Mouse (Mus musculus): Measurements from ENCODE around the gene Cox6b2. TPM values are rescaled to one million over a fixed set of nuclear protein-coding genes. Genes with fewer than 3 reads are reported as not detected.
"Not testable (repeated sequence)": the region's sequence is repeated elsewhere in the genome, so short reads cannot be mapped to it uniquely, and the experiment has no call there.

The Cox6b2 gene
- 61.5 and 70.0 TPM in 2 replicates for polyA plus RNA-seq (2016; fragmentation: Nextera tagmentation; extraction: Ambion mirVana)

DNA sequence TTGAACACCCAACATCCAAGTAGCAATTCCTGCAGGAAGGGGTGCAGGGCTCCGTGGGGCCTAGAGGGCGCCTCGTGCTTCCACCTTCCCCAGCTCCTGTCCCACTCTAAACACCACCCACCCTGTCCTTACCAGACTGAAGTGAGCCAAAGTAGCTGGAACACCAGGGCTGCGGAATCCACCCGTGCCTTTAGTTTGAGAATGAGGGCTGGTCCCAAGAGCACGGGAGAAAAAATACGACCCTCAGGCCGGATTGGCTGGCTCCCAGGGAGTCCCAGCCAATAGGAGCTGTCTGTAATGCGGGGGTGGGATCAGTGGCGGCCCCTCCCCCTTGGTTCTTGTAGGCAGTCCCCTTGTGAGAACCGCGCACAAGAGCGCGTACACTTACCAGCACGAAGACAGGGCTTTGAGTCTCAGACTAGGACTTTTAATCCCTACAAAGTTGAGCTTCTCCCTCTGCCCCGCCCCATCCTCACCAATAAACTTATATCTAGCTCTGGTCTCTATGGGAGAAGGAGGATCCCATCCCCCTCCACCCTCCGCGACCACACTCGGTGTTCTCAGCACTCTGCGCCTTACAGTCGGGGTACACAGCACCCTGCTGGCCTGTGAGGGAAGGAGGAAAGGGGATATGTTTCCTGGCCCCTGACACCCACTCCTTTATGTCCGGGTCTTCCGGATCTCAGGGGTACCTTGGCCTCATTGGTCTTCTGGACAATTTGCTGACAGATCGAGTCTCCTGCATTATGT, at the start of gene Cox6b2:
TSS of gene Cox6b2 (minus strand) at position 274 of the 750 bp plus-strand sequence.
- peak within 1 kb of the TSS; percentile 42 for H3K9ac ChIP-seq (replicated peaks)
- no peaks in the 10 kb centered on the region for H3K27me3 ChIP-seq
- peak within 1 kb of the TSS; percentile 87 for H3K27ac ChIP-seq
- H3K4me3 ChIP-seq (replicated peaks), result peak within 1 kb of the TSS; percentile 44
- peaks cover 4% of the 10 kb centered on the region; the same call in 1 of the 2 replicates for H3K36me3 ChIP-seq
- 0 out of 2 replicates have a peak, but pooled peaks cover 5% of the 10 kb centered on the region for H3K9me3 ChIP-seq
- H3K4me2 ChIP-seq, result peak within 1 kb of the TSS; percentile 61
- ATAC-seq (ENCODE audit: insufficient number of reproducible peaks, insufficient read depth, low FRiP score, low TSS enrichment, low read depth), result peak; percentile 93
- WGBS, result 5% methylated on average over 24 of the region's 24 CpGs
- peaks cover 12% of the 10 kb centered on the region for H3K4me1 ChIP-seq (replicated peaks)

DNA sequence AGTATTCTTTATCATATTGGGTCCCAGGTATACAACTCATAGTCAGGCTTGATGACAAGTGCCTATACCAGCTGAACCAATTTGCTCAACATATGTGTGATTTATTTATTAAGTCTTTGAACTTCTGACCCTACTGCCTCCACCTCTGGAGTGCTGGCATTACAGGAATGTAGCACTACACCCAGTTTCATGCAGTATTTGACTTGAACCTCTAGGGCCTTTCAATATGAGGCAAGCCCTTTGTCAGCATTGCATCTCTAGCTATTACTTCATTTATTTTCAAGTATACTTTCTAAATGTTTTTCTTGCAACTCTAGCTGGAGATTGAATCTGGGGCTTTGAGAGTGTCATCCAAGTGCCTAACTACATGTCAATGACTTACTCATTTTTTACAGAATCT, 49.4 kb upstream of the Cox6b2 start:
- H3K27me3 ChIP-seq, result no peaks in the 10 kb centered on the region
- ATAC-seq (ENCODE audit: insufficient number of reproducible peaks, insufficient read depth, low FRiP score, low TSS enrichment, low read depth), result no peak
- peaks cover 48% of the 10 kb centered on the region for H3K36me3 ChIP-seq
- H3K4me1 ChIP-seq (replicated peaks), result no peaks in the 10 kb centered on the region
- no peak overlapping the region for H3K9ac ChIP-seq (replicated peaks)
- H3K4me3 ChIP-seq (replicated peaks), result no peak overlapping the region
- no peaks in the 10 kb centered on the region for H3K9me3 ChIP-seq
- H3K27ac ChIP-seq, result no peak overlapping the region
- no peak overlapping the region for H3K4me2 ChIP-seq

DNA sequence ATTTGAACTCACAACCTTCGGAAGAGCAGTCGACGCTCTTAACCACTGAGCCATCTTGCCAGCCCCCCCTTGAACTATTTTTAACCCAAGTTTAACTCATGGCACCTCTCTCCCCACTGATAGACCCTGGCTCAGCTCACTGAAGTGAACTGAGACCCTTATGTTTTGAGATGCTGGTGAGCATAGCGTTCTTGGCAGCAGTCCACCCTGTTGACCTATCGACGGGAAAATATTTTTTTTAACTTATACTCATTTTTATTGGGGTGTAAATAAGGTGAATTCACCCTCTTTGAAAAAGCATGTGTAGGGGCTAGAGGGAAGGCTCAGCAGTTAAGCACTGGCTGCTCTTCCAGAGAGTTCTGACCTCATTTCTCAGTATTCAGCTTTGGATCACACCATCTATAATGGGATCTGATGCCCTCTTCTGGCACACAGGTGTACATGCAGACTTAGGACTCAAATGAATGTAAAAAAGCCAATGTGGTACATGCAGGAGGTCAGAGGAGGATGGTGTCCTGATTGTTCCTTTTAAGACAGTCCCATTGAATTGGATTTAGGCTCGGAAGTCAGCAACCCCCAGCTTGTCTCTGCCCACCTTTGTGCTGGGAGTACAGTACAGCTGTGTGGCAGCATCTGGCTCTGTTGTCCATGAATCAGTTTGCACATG, 43.0 kb upstream of the Cox6b2 start:
- H3K4me3 ChIP-seq (replicated peaks), result no peak overlapping the region
- H3K4me1 ChIP-seq (replicated peaks), result peaks cover 12% of the 10 kb centered on the region
- H3K27me3 ChIP-seq, result no peaks in the 10 kb centered on the region
- peaks cover 46% of the 10 kb centered on the region for H3K36me3 ChIP-seq
- no peak overlapping the region for H3K9ac ChIP-seq (replicated peaks)
- no peak for ATAC-seq (ENCODE audit: insufficient number of reproducible peaks, insufficient read depth, low FRiP score, low TSS enrichment, low read depth)
- no peaks in the 10 kb centered on the region for H3K9me3 ChIP-seq
- no peak overlapping the region for H3K4me2 ChIP-seq
- 77% methylated on average over 7 of the region's 7 CpGs for WGBS
- H3K27ac ChIP-seq, result no peak overlapping the region

DNA sequence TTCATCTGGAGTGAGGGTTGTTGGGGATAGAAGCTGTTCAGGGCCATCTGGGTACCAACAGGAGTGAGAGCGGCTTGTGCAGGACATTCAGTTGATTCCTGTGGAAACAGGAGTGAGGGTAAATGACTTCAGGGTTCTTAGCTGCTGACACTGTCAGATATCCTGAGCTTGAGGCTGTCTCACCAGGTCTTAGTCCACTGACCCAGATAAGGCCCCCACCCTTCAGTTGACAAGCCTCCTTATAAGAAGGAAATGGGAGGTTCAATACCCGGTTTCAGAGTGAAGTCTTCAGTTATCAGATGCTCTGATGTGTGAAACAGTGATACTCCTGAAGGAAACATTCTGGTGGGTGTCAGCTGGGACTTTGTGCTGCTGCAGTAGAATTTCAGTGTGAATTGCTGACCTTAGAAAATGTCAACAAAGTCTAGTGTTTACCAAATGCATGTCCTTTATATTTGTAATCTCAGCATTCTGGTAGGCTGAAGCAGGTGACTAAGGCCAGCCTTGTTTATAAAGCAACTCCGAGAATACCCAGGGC, 41.8 kb upstream of the Cox6b2 start:
- no peak for ATAC-seq (ENCODE audit: insufficient number of reproducible peaks, insufficient read depth, low FRiP score, low TSS enrichment, low read depth)
- Histone ChIP-seq H3K4me2 (no peak overlapping the region), H3K27ac (no peak overlapping the region), H3K9me3 (no peaks in the 10 kb centered on the region), H3K27me3 (peaks cover 5% of the 10 kb centered on the region), H3K9ac (replicated peaks) (no peak overlapping the region), H3K36me3 (peaks cover 46% of the 10 kb centered on the region), H3K4me1 (replicated peaks) (peaks cover 12% of the 10 kb centered on the region), H3K4me3 (replicated peaks) (0 out of 2 replicates have a peak overlapping the region, but pooled peaks have one; percentile 77)
- 90% methylated on average over 3 of the region's 3 CpGs for WGBS

DNA sequence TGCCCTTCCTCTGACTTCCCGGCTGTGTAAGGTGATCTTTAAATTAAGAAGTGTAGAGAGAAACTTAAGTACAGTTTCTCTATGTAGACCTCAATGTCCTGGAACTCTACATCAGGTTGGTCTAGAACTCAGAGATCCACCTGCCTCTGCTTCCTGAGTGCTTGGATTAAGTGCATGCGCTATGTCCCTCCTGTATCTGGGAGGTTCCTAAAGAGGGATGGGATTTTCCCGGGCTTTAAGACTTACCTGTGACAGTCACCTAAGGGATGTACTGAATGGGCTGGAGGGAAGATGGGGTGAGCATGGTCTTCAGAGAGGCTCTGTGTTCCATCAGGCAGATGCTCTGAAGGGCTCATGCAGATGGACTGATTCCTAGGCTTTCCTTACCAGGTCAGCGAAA, 40.8 kb upstream of the Cox6b2 start:
- peak overlapping the region; percentile 91 for H3K9ac ChIP-seq (replicated peaks)
- H3K4me1 ChIP-seq (replicated peaks), result peaks cover 12% of the 10 kb centered on the region
- peak overlapping the region; percentile 91 for H3K4me2 ChIP-seq
- peaks cover 46% of the 10 kb centered on the region for H3K36me3 ChIP-seq
- peak overlapping the region; percentile 77 for H3K4me3 ChIP-seq (replicated peaks)
- no peak for ATAC-seq (ENCODE audit: insufficient number of reproducible peaks, insufficient read depth, low FRiP score, low TSS enrichment, low read depth)
- H3K27ac ChIP-seq, result peak overlapping the region; percentile 93; the same call in 1 of the 2 replicates
- no peaks in the 10 kb centered on the region for H3K9me3 ChIP-seq
- WGBS, result 46% methylated on average over 4 of the region's 4 CpGs
- peaks cover 14% of the 10 kb centered on the region for H3K27me3 ChIP-seq

DNA sequence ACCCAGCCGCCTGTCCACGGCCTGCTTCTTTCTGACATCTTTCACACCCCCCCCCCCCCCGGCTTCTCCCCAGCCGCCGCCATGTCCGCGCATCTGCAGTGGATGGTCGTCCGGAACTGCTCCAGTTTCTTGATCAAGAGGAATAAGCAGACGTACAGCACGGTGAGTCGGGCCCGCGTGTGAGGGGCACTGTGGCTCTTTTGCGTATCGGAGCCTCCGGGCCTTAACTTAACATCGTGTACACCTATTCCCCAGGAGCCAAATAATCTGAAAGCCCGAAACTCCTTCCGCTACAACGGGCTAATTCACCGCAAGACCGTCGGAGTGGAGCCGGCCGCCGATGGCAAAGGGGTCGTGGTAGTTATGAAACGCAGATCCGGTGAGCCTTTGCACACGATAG, 40.4 kb upstream of the Cox6b2 start:
- H3K4me1 ChIP-seq (replicated peaks), result peaks cover 13% of the 10 kb centered on the region
- H3K4me2 ChIP-seq, result peak overlapping the region; percentile 91
- H3K36me3 ChIP-seq, result peaks cover 43% of the 10 kb centered on the region
- H3K4me3 ChIP-seq (replicated peaks), result peak overlapping the region; percentile 77
- ATAC-seq (ENCODE audit: insufficient number of reproducible peaks, insufficient read depth, low FRiP score, low TSS enrichment, low read depth); H3K9me3 ChIP-seq: not testable (repeated sequence)
- peak overlapping the region; percentile 91 for H3K9ac ChIP-seq (replicated peaks)
- WGBS, result under 1% methylated on average over 31 of the region's 31 CpGs
- H3K27me3 ChIP-seq, result peaks cover 16% of the 10 kb centered on the region
- H3K27ac ChIP-seq, result peak overlapping the region; percentile 93

DNA sequence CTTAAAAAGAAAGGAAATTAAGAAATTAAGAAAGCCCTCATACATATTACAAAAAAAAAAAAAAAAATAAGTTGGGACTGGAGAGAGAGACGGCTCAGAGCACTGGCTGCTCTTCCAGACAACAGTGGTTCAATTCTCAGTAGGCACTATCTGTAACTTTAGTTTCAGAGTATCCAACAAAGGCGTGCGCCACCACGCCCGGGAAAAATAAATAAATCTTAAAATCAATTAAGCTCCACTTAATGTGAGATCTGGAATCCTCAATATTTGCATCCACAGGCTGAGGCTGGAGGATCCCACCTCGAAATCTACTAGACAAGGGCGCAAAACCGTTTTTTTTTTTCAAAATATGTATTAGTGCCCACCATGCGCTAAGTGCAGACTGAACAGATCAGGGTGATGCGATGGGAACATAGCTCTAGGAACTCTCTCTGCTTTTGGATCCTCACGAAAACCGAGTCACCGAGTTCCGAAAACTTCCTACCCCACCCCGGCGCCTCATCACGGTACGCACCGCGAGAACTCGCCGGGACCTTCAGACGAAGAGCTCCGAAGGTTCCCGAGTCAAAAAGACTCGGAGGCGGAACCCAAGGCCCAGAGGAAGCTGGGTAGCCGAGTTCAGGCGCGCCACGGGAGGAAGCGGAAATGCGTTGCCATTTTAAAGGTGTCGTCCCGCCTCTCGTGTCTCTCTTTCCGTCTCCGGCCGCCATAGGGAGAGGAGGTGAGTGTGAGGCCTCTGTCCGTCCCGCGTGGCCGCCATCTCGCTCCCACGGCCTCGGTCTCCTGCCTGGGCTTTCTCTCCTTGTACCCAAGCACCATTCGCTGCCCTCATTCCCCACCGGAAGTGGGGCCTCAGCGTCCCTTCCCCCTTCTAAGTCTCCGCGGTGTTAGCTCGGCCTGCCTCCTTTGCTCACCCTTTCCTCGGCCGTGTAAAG, 39.7 kb upstream of the Cox6b2 start, which contains the start of gene Rpl28:
TSS of gene Rpl28 (plus strand) at position 597 of the 935 bp plus-strand sequence.
- H3K27me3 ChIP-seq, result peaks cover 20% of the 10 kb centered on the region
- peaks cover 15% of the 10 kb centered on the region for H3K4me1 ChIP-seq (replicated peaks)
- H3K9me3 ChIP-seq, result no peaks in the 10 kb centered on the region
- peaks cover 38% of the 10 kb centered on the region for H3K36me3 ChIP-seq
- peak within 1 kb of the TSS; percentile 93 for H3K27ac ChIP-seq
- H3K4me2 ChIP-seq, result peak within 1 kb of the TSS; percentile 91
- WGBS, result 2% methylated on average over 54 of the region's 54 CpGs
- peak within 1 kb of the TSS; percentile 91 for H3K9ac ChIP-seq (replicated peaks)
- peak; percentile 85 for ATAC-seq (ENCODE audit: insufficient number of reproducible peaks, insufficient read depth, low FRiP score, low TSS enrichment, low read depth)
- H3K4me3 ChIP-seq (replicated peaks), result peak within 1 kb of the TSS; percentile 77

DNA sequence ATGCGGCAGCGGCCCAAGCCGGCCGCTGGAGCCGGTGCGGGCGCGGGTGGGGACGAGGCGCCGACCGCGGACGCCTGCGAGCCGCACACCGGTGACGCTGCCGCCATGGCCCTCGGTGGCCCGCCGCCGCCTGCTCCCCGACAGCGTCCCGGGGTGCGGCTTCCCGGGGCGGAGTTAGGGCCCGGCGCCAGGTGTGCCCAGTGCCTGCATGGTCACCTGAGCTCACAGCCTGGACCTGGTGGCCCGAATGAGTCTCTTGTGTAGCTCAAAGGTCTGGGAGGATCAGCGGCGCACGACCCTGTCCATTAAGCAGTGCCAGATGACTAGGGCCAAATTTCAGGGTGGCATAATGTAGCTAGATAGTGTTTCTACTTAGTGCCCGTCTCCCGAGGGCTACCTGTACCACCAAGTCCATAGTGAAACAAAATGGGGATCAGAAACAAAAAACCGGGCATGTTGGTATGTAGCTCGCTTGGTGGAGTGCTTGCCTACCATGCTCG, 36.6 kb upstream of the Cox6b2 start, which contains the start of gene Tmem238:
TSS of gene Tmem238 (minus strand) at position 221 of the 500 bp plus-strand sequence.
- Histone ChIP-seq H3K4me3 (replicated peaks) (peak within 1 kb of the TSS; percentile 57), H3K9ac (replicated peaks) (peak within 1 kb of the TSS; percentile 84), H3K4me2 (peak within 1 kb of the TSS; percentile 86), H3K27me3 (peaks cover 20% of the 10 kb centered on the region), H3K36me3 (peaks cover 9% of the 10 kb centered on the region), H3K27ac (peak within 1 kb of the TSS; percentile 35; the same call in 1 of the 2 replicates), H3K9me3 (no peaks in the 10 kb centered on the region), H3K4me1 (replicated peaks) (peaks cover 12% of the 10 kb centered on the region)
- ATAC-seq (ENCODE audit: insufficient number of reproducible peaks, insufficient read depth, low FRiP score, low TSS enrichment, low read depth), result no peak
- 9% methylated on average over 35 of the region's 40 CpGs for WGBS

DNA sequence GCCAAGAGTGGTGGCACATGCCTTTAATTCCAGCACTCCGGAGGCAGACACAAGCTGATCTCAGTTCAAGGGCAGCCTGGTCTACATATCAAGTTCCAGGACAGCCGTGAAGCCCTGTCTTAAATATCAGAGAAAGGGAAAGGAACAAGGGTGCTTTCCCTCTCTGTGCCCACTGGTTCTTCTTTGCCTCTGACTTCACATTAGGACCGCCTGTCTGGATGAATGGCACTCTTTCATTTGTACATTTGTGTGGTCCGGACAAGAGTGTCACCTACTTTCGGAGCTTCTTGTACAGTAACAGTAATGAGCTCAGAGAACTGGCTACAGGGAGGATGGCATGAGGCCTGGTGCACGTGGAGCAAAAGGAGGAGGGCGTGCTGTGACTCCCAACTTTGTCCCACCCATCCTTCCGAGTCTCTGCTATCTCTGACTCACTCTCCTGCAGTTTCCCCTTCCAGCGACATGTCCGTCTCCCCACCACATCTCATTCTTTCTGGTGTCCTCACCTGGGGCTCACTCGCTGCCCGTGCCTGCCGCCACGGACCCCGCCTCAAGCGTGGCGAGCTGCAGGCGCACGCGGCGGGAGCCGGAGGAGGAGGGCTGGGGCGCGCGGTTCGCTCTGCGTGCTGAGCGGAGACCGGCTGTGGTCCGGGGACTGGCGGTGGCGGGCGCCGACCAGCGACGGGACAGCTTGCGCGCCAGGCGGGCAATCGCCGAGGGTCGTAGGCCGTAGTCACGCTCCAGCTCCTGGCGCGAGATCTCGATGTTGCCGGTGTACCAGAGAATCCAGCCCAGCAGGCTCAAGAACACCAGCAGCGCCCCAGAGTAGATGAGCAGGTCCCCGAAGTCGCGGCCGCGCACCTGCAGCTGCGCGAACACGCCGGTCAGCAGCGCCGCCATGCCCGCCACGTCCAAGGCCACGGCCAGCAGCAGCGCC, 35.9 kb upstream of the Cox6b2 start:
- 3% methylated on average over 64 of the region's 64 CpGs for WGBS

More for the DNA sequence above, 35.9 kb upstream of the Cox6b2 start:
- peak overlapping the region; percentile 86 for H3K4me2 ChIP-seq
- peaks cover 2% of the 10 kb centered on the region for H3K36me3 ChIP-seq
- peak overlapping the region; percentile 35; the same call in 1 of the 2 replicates for H3K27ac ChIP-seq
- H3K4me1 ChIP-seq (replicated peaks), result peaks cover 5% of the 10 kb centered on the region
- no peaks in the 10 kb centered on the region for H3K9me3 ChIP-seq
- H3K27me3 ChIP-seq, result peaks cover 20% of the 10 kb centered on the region
- H3K9ac ChIP-seq (replicated peaks), result peak overlapping the region; percentile 84
- no peak for ATAC-seq (ENCODE audit: insufficient number of reproducible peaks, insufficient read depth, low FRiP score, low TSS enrichment, low read depth)
- peak overlapping the region; percentile 57 for H3K4me3 ChIP-seq (replicated peaks)

Data from limb, embryonic 12.5 days (tissue).